Mouse (Mus musculus) heart, postnatal 0 days (tissue): ENCODE data around the gene Spryd7.

Source experiments
- CTCF ChIP-seq: IDR thresholded peaks from 2 replicates; pipeline ENCODE4 v1.5.1; 2016; ENCODE audit warnings: antibody characterized with exemption, control low read depth, low read depth
- EP300 ChIP-seq: IDR thresholded peaks from 2 replicates; pipeline ENCODE4 v1.6.1; 2016; ENCODE audit warnings: antibody characterized with exemption, low read depth

DNA sequence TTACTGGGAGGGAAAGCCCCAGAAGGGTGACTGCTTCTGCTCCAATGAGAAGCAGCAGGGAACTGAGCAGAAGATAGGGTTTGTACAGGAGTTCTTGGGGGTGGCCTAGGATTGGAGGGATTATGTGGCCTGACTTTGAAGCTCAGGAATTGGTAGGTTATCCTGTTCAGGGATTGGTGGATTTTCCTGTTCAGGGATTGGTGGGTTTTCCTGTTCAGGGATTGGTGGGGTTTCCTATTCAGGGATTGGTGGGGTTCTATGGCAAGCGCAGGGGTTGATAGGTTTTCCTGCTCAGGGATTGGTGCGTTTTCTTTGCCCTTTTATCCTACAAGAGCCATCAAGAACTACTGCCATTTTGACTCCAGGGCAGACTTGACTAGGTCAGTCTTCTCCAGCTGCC is 30.7 kb downstream of the Spryd7 start:
- TF ChIP-seq CTCF (no peak), EP300 (no peak)
